Mouse (Mus musculus): ENCODE measurements around the gene Cer1. TPM values are rescaled to one million over a fixed set of nuclear protein-coding genes. Genes with fewer than 3 reads are reported as not detected.

Gene Cer1
- polyA plus RNA-seq, 1 experiment from 2014 or later: not detected

DNA sequence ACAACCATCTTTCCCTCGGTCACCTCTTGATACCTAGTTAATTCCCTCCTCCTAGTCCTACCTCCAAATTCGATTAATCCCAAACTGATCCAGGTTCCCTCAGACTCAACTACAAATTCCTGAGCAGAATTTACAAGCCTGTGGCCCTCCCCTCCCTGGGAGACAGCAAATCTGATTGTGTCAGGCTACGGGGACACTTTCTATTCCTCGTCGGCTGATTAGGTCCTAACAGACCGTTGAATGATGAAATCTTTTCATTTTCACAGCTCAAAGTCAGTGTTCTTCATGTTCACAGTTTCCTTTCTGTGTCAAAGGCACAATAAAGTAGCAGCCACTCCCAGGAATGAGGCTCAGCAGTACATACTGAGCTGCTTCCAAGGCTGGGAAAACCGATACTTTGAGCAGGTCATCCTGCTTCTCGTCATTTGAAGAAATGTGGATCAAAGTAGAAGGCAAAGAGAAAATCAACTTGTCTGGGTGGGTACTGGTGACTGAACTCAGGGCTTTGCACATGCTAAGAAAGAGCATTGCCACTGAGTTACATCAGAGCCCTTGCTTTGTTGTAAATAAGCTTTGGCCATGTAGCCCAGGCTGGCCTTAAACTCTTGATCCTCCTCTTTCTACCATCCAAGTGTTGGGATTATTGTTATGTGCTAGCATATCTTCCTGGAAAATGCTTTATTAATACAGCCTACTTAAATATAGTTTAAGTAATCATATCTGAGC lies 19.8 kb downstream of the Cer1 start:
- Histone ChIP-seq H3K4me2 (replicated peaks; ENCODE audit: low read depth, low read length) (no peak overlapping the region), H3K27me3 (ENCODE audit: insufficient read depth, low read length) (no peaks in the 10 kb centered on the region), H3K9ac (replicated peaks; ENCODE audit: low read length) (no peak overlapping the region), H3K4me1 (ENCODE audit: insufficient read depth, low read length) (no peaks in the 10 kb centered on the region), H3K36me3 (ENCODE audit: insufficient read depth, low read length) (no peaks in the 10 kb centered on the region), H3K9me3 (ENCODE audit: low read length) (no peaks in the 10 kb centered on the region), H3K27ac (ENCODE audit: low read length) (no peak overlapping the region), H3K4me3 (ENCODE audit: low read length) (no peak overlapping the region)
- WGBS: 81% methylated on average over 8 of the region's 8 CpGs
- ATAC-seq (ENCODE audit: low FRiP score, low TSS enrichment): no peak

GRCm38 (mm10) chr4:82863316-82863715 lies 21.6 kb downstream of the Cer1 start:
- Histone ChIP-seq H3K9me3 (ENCODE audit: low read length) (no peaks in the 10 kb centered on the region), H3K27me3 (ENCODE audit: insufficient read depth, low read length) (no peaks in the 10 kb centered on the region), H3K27ac (ENCODE audit: low read length) (no peak overlapping the region), H3K4me3 (ENCODE audit: low read length) (no peak overlapping the region), H3K4me2 (replicated peaks; ENCODE audit: low read depth, low read length) (no peak overlapping the region), H3K36me3 (ENCODE audit: insufficient read depth, low read length) (no peaks in the 10 kb centered on the region), H3K9ac (replicated peaks; ENCODE audit: low read length) (no peak overlapping the region), H3K4me1 (ENCODE audit: insufficient read depth, low read length) (peaks cover 10% of the 10 kb centered on the region)
- 85% methylated on average over 8 of the region's 8 CpGs for WGBS
- ATAC-seq (ENCODE audit: low FRiP score, low TSS enrichment): no peak

- Histone ChIP-seq H3K4me3 (ENCODE audit: low read length) (no peak overlapping the region), H3K27me3 (ENCODE audit: insufficient read depth, low read length) (no peaks in the 10 kb centered on the region)
- WGBS: 95% methylated on average over 2 of the region's 2 CpGs
Measured at GRCm38 (mm10) chr4:82861451-82861850, 23.5 kb downstream of the Cer1 start.

DNA sequence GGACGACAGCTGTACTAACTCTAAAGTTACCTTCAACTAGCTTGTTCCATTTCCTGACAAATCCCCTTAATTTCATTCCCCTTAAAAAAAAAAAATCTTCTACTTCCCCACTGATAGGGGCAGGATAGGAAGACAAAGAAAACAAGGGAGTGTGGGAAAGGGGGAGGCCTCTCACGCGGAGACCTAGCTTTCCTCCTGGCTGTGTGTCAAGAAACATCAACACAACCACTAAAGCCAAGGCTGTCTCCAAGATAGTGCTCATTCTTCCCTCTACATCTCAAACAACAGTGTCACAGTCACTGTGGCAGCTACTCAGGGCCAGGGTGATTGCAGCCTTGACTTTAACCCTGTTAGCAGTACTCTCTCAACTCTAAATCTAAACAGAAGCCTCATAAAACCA lies 24.4 kb downstream of the Cer1 start:
- Histone ChIP-seq H3K4me2 (replicated peaks; ENCODE audit: low read depth, low read length) (no peak overlapping the region), H3K4me1 (ENCODE audit: insufficient read depth, low read length) (peaks cover 12% of the 10 kb centered on the region), H3K9ac (replicated peaks; ENCODE audit: low read length) (no peak overlapping the region), H3K27me3 (ENCODE audit: insufficient read depth, low read length) (no peaks in the 10 kb centered on the region), H3K4me3 (ENCODE audit: low read length) (no peak overlapping the region), H3K9me3 (ENCODE audit: low read length) (no peaks in the 10 kb centered on the region), H3K36me3 (ENCODE audit: insufficient read depth, low read length) (no peaks in the 10 kb centered on the region), H3K27ac (ENCODE audit: low read length) (no peak overlapping the region)
- 40% methylated on average over 3 of the region's 3 CpGs for WGBS
- no peak for ATAC-seq (ENCODE audit: low FRiP score, low TSS enrichment)

More at GRCm38 (mm10) chr4:82861451-82861850, 23.5 kb downstream of the Cer1 start:
- no peak overlapping the region for H3K4me2 ChIP-seq (replicated peaks; ENCODE audit: low read depth, low read length)
- ATAC-seq (ENCODE audit: low FRiP score, low TSS enrichment): no peak
- H3K9me3 ChIP-seq (ENCODE audit: low read length): no peaks in the 10 kb centered on the region
- no peak overlapping the region for H3K27ac ChIP-seq (ENCODE audit: low read length)
- no peaks in the 10 kb centered on the region for H3K36me3 ChIP-seq (ENCODE audit: insufficient read depth, low read length)
- H3K9ac ChIP-seq (replicated peaks; ENCODE audit: low read length): no peak overlapping the region
- peaks cover 12% of the 10 kb centered on the region for H3K4me1 ChIP-seq (ENCODE audit: insufficient read depth, low read length)

DNA sequence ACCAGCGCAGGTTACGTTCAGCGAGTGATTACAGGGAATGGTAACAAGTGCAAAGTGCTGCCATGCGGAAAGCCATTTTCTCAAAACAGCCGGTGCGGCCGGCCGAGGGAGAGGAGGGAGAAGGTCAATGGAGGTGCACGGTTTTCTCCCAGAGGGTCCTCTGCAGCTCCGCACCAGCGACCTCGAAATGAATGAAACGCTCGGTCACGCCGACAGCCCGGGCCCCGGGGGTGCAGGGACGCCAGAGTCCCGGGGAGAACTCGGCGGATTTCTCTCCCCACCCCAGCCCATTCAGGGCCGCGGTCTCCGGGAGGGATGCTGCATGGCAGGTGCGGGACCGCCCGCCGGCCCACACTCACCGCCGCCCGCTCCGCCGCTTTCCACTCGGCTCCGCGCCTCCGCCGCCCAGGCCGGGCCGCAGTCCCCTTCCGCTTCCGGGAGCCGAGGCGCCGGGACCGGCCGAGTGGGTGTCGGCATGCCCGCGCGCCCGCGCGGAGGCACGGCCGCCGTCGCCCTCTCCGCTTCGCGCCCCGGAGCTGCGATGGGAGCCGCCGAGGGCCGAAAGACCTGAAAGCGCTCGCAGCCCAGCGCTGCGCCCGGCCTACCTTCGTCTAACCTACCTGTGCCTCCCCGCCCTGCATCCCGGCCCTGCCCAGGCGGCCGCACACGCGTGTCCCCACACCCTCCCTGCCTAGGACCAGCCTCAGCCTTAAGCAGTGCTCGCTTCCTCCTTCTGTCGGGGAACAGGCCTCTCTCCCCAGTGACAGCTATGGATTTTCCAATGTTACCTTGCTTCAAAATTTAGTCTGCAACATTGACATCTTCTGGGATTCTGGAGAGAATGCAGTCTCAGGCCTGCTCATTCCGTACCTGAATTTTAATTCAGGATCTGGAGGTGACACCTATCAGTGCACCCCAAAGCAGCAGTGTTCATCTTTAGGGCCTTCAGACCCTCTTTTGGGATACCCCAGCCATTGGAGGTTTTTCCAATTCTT lies 25.5 kb downstream of the Cer1 start, which contains the start of gene Zdhhc21:
Gene Zdhhc21 (minus strand): TSS at position 828 of the 995 bp plus-strand sequence.
- under 1% methylated on average over 77 of the region's 82 CpGs for WGBS
- peak within 1 kb of the TSS; percentile 76 for H3K27ac ChIP-seq (ENCODE audit: low read length)

DNA sequence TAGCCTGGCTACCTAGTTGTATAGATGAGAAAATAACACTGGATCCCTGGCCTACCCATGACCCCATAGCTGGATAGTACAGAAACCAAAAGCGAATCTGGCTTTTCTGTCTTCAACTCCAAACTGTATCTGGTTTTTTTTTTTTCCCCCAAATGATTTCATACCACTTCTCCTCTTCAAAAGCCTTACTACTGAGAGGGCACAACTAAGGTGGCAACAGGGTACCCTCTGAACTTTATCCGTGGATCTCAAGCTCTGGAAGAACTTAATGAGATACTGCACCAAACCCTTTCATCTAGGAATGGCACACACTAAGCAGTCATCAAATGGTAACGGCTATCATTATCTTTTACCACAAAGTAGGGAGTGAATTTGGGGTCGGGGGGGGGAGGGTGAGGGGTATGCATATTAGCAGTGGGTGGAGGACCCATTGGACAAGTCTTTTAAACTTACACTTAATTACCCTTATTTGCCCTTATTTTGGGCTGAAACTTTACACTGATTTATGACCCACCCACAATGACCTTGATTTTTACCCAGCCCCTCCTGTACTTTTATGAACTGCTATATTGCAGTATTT lies 26.4 kb downstream of the Cer1 start:
- Histone ChIP-seq H3K4me1 (ENCODE audit: insufficient read depth, low read length) (peaks cover 12% of the 10 kb centered on the region), H3K36me3 (ENCODE audit: insufficient read depth, low read length) (no peaks in the 10 kb centered on the region), H3K9ac (replicated peaks; ENCODE audit: low read length) (peak overlapping the region; percentile 78), H3K27me3 (ENCODE audit: insufficient read depth, low read length) (no peaks in the 10 kb centered on the region), H3K9me3 (ENCODE audit: low read length) (no peaks in the 10 kb centered on the region), H3K4me2 (replicated peaks; ENCODE audit: low read depth, low read length) (peak overlapping the region; percentile 78), H3K4me3 (ENCODE audit: low read length) (peak overlapping the region; percentile 72), H3K27ac (ENCODE audit: low read length) (peak overlapping the region; percentile 76; the same call in 1 of the 2 replicates)
- no peak for ATAC-seq (ENCODE audit: low FRiP score, low TSS enrichment)
- 20% methylated on average over 4 of the region's 4 CpGs for WGBS

More for the DNA sequence above, 25.5 kb downstream of the Cer1 start, which contains the start of gene Zdhhc21:
- H3K9me3 ChIP-seq (ENCODE audit: low read length): no peaks in the 10 kb centered on the region
- peak; percentile 93 for ATAC-seq (ENCODE audit: low FRiP score, low TSS enrichment)
- H3K4me3 ChIP-seq (ENCODE audit: low read length): peak within 1 kb of the TSS; percentile 72
- peak within 1 kb of the TSS; percentile 78 for H3K9ac ChIP-seq (replicated peaks; ENCODE audit: low read length)
- no peaks in the 10 kb centered on the region for H3K27me3 ChIP-seq (ENCODE audit: insufficient read depth, low read length)
- H3K4me1 ChIP-seq (ENCODE audit: insufficient read depth, low read length): peaks cover 12% of the 10 kb centered on the region
- no peaks in the 10 kb centered on the region for H3K36me3 ChIP-seq (ENCODE audit: insufficient read depth, low read length)
- peak within 1 kb of the TSS; percentile 78 for H3K4me2 ChIP-seq (replicated peaks; ENCODE audit: low read depth, low read length)

DNA sequence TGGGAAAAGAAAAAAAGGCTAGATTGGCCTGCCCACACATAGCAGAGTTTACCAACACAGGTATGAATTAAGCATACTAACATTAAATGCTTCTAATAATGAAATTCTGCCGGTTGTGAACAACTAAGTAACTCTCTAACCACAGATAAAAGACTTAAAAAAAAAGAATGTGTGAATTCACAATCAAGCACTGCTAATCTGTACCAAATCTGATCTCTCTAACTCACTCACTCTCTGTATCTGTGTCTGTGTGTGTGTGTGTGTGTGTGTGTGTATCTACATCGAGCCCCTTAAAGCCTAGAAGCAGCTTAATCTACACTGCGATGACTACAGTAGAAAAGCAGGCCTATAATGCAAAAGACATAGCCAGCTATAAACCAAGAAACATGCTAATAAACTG lies 28.0 kb downstream of the Cer1 start:
- Histone ChIP-seq H3K4me1 (ENCODE audit: insufficient read depth, low read length) (peaks cover 12% of the 10 kb centered on the region), H3K36me3 (ENCODE audit: insufficient read depth, low read length) (no peaks in the 10 kb centered on the region), H3K9me3 (ENCODE audit: low read length) (no peaks in the 10 kb centered on the region), H3K4me2 (replicated peaks; ENCODE audit: low read depth, low read length) (no peak overlapping the region), H3K9ac (replicated peaks; ENCODE audit: low read length) (no peak overlapping the region), H3K27ac (ENCODE audit: low read length) (no peak overlapping the region), H3K27me3 (ENCODE audit: insufficient read depth, low read length) (no peaks in the 10 kb centered on the region), H3K4me3 (ENCODE audit: low read length) (no peak overlapping the region)
- WGBS: 84% methylated on average over 3 of the region's 3 CpGs
- ATAC-seq (ENCODE audit: low FRiP score, low TSS enrichment): no peak

- Histone ChIP-seq H3K36me3 (ENCODE audit: insufficient read depth, low read length) (no peaks in the 10 kb centered on the region), H3K4me2 (replicated peaks; ENCODE audit: low read depth, low read length) (no peak overlapping the region), H3K4me1 (ENCODE audit: insufficient read depth, low read length) (peaks cover 14% of the 10 kb centered on the region), H3K27me3 (ENCODE audit: insufficient read depth, low read length) (no peaks in the 10 kb centered on the region), H3K27ac (ENCODE audit: low read length) (no peak overlapping the region), H3K9me3 (ENCODE audit: low read length) (no peaks in the 10 kb centered on the region), H3K9ac (replicated peaks; ENCODE audit: low read length) (no peak overlapping the region), H3K4me3 (ENCODE audit: low read length) (no peak overlapping the region)
- 90% methylated on average over 2 of the region's 2 CpGs for WGBS
- no peak for ATAC-seq (ENCODE audit: low FRiP score, low TSS enrichment)
Measured at GRCm38 (mm10) chr4:82853809-82854208, 31.1 kb downstream of the Cer1 start.

GRCm38 (mm10) chr4:82848552-82849234 lies 36.3 kb downstream of the Cer1 start:
- no peak overlapping the region for H3K4me2 ChIP-seq (replicated peaks; ENCODE audit: low read depth, low read length)
- WGBS: 50% methylated on average over 5 of the region's 5 CpGs
- no peak overlapping the region for H3K4me3 ChIP-seq (ENCODE audit: low read length)
- no peaks in the 10 kb centered on the region for H3K27me3 ChIP-seq (ENCODE audit: insufficient read depth, low read length)
- no peak overlapping the region for H3K27ac ChIP-seq (ENCODE audit: low read length)
- no peak for ATAC-seq (ENCODE audit: low FRiP score, low TSS enrichment)
- H3K4me1 ChIP-seq (ENCODE audit: insufficient read depth, low read length): 0 out of 2 replicates have a peak, but pooled peaks cover 7% of the 10 kb centered on the region
- no peaks in the 10 kb centered on the region for H3K9me3 ChIP-seq (ENCODE audit: low read length)
- H3K9ac ChIP-seq (replicated peaks; ENCODE audit: low read length): no peak overlapping the region
- peaks cover 3% of the 10 kb centered on the region; the same call in 1 of the 2 replicates for H3K36me3 ChIP-seq (ENCODE audit: insufficient read depth, low read length)
